Mouse (Mus musculus) testis, postnatal 14 days (tissue): ENCODE measurements around the gene Olfr315.
"Not testable (repeated sequence)": the region's sequence is repeated elsewhere in the genome, so short reads cannot be mapped to it uniquely, and the experiment has no call there.

ENCODE experiments used
- DNase-seq: peaks from one replicate; pipeline ENCODE4 v3.0.0; 2021; ENCODE audit warnings: low spot score

Olfr315 gene

DNA sequence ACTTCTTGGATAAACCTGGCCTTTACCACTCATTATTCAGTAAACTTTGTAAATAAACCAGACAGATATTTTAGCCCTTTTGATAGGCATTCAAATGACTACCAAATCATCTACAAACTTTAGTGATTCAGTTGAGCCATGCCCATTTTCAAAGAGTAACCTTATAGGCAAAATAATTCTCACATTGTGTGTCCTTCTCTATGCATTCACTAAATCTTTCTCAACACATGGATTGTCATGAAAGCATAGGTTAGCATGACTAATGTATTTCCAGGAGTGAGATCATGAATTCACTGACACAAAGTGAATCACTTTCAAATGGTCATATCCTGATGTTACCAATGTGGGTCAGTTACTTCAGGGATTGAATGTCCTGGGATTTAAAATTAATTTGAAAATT lies at the start of gene Olfr315:
Olfr315 (plus strand) TSS at position 301 of the 400 bp plus-strand sequence.
- DNase-seq, result no peak

DNA sequence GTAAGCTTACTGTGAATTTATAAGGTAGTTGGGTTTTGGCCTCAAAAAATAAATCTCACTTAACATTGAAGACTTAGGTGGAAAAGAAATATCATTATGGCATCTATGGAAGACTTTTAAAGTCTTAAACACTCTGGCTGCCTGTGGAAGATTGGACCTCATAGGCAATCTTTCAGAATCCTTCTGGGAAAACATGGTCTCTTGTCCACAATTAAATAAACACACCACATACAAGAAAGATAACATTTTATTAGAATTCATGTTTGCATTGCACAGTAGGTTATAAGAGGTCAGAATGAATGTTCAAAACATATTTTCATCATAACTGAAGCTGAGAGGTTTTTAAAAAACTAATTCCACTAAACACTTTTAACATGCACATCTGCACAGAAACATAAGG lies 49.1 kb upstream of the Olfr315 start, which contains the start of gene Olfr318:
Olfr318 (minus strand) TSS at position 101 of the 400 bp plus-strand sequence.
- DNase-seq, result no peak

DNA sequence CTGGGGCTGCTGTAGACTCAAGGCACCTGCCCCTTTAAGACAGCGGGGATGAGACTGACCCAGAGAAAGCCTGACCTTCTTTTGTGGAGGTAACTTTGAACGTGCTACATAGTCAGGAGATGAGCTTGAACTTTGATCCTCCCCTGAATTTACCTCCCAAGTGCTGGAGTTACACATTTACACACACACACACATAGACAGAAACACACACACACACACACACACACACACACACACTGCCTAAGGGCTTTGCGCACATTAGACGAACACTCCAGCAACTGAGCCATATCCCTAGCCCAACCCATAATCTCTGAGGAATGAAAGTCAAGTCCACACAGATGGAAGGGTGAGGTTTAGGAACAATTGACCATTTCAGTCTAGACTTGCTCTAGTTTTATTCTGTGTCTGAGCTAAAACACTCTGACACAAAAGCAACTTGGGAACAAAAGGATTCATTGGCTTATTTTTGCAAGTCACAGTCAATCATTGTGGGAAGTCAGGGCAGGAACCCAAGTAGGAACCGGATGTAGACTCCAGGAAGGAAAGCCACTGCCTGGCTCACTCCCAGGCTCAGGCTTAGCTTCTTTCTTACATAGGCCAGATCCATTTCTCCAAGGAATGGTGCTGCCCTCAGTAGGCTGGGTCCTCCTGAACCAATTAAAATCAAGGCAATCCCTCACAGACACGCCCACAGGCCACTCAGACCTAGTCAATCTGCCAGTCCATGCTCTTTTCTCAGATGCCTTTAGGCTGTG lies 44.9 kb upstream of the Olfr315 start:
- DNase-seq, result not testable (repeated sequence)

DNA sequence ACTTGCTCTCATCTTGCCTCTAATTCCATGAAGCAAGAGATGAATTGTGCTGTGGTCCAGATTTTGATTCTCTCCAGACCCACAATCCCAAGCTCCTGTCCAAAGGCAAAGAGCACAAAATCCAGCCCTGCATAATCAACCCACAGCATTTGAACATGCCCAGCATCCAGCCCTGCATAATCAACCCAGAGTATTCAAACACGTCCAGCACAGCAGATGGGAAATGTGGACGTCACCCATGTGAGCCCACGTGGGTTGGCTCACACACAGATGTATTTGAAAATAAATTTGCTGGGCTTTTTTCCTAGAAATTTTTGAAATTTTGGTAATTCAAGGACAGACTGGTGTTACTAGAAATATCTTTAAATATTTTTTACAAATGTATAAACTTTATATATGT lies 39.6 kb upstream of the Olfr315 start:
- DNase-seq, result no peak

DNA sequence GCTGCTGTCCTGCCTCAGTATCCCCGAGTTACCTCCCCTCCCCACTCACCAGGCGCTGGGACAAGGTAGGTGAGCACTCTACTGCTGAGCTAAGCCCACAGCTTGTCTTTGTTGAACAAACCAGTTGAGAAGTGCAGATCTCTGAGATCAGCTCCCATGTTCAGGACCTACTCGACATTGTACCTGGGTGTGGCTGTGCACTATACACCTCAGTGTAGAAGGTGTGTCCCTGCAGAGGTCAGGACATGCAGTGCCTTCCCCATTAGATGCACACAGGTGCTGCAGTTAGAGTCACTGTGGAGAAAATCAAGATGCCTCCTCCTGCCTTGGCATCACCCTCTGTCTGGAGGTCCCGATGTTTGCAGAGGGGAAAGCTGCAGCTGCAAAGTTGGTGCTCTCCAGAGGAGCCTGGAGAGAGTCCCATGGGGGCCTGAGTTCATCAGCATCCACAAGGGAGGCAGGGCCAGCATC lies 34.2 kb upstream of the Olfr315 start, which contains the start of gene Olfr317:
Olfr317 (minus strand) TSS at position 421 of the 471 bp plus-strand sequence.
- DNase-seq, result no peak

DNA sequence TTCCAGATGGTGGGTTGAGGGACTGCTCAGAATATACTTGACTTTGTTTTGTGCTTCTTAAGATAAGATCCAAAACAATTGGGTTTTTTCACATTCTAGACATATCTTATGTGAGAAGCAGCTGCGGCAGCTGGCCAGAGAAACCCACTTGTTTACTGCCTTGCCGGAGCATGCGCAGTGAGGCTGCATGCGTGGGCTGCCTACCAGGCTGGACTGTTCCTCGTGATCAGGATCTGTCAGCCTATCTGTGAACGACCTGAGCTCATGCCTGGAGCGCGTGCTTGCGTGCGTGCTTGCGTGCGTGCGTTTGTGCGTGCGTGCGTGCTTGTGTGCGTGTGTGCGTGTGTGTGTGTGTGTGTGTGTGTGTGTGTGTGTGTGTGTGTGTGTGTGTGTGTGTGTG lies 21.9 kb upstream of the Olfr315 start:
- DNase-seq, result peak; percentile 57

DNA sequence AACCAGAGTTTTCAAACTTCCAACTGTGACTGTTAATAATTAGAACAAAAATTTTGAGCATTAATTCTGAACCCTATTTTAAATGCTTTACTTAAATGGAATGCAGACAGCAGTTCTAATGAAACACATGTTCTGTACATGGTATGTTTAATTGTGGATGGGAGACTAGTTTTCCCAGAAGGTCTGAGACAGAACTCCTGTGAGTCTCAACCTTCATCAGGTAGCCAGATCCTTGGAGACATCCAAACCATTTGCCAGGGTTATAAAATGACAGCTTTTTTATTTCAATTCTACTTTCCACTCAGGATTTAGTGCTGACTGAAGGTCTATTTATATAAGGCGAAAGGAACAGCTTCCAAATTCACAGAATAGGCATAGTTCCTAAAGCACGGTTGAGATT lies 20.6 kb upstream of the Olfr315 start, which contains the start of gene Olfr316:
Olfr316 (plus strand) TSS at position 301 of the 400 bp plus-strand sequence.
- no peak for DNase-seq

DNA sequence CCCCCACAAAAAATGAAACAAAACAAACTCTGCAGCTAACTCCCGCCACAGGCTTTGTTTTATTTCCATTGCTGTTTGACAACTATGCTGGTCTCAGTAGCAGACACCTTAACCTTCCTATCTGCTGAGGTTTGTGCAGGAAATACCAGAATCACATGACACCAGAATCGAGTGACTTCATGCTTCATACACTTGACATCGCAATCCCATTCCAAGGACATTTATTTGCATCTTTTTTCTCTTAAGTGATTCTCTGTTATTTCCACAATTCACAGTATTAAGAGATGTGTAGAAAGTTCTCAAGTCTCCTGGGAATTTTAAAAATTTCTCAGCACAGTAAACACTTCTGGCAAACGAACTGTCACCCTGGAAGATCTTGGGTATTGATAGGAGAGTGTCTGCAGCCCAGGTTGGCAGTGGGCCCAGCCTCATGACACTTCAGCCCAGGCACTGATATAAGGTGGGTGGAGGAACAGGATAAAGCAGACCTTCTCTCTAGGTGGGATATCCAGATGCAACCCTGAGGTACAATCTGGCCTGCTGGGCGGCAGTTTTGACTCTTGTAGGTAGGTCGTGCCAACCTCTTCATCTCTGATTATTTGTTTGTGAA lies 9.6 kb downstream of the Olfr315 start, which contains the start of gene Olfr314:
Olfr314 (plus strand) TSS at position 473 of the 610 bp plus-strand sequence.
- DNase-seq, result no peak

DNA sequence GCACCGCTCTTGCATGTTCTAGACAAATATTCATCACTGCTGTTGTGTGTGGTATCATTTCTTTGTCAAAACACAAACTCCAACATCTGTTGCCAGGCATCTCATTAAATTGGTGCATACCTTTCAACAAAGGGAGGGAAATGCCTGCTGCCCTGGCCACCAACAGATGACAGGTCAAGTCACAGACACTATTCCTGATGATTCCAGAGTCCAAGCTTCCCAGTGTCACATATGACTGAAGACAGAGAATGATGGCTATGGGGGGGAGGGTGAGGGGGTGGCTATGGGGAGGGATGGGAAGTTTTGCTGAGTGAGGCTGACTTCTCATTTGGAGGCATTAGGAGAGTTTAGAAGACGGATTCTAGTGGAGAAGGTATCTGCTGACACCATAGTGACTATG lies 11.2 kb downstream of the Olfr315 start:
- no peak for DNase-seq

DNA sequence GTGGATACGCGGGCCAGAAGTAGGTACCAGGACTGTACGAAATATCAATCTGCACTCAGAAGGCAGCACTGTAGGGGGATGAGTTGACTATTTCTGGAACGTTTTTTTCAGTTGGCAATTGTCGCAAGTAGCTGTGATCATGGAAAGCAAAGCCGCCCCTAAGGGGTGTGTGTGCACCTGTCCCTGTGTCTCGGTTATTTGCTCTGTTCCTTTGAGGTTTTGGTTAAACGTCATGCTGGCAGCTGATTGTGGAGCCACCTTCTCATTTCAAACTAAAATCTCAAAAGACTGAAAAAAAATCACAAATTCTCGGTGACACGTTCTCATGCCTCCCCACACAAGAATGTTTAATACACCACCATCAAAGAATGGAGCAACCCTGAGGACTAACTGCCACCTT lies 14.7 kb downstream of the Olfr315 start:
- DNase-seq, result no peak

DNA sequence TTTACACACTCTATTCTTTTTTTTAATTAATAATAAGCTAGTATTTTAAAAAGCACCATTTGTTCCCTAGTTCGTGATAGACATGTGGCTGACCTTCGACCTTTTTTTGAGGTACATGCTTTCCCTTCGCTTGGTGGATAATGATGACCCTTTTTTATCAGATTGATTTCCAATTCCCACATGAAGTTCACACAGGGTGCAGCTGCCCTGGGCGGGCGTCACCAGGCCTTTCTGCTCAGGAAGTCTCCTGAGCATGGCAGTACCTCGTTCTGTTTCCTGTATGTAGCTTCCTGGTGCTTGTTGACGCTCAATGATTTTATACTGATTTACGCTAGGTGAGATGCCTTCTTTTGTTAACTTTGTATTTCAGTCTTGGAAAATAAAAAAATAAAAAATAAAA lies 15.4 kb downstream of the Olfr315 start:
- no peak for DNase-seq

DNA sequence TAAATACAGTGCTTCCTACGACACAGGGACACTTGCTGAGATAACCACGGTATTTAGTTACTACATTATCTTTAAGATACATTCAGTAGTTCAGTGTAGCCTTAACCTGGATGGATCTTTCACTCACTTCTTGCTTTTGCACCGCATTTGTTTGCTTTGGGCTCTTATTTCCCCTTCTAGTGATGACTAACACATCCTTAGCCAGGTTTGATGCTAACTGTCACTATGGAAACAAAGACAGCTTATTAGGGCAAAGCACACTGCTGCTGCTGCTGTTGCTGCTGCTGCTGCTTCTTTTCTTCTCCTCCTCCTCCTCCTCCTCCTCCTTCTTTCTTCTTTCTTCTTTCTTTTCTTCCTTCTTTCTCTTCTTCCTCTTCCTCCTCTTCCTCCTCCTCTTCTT lies 16.5 kb downstream of the Olfr315 start:
- no peak for DNase-seq

DNA sequence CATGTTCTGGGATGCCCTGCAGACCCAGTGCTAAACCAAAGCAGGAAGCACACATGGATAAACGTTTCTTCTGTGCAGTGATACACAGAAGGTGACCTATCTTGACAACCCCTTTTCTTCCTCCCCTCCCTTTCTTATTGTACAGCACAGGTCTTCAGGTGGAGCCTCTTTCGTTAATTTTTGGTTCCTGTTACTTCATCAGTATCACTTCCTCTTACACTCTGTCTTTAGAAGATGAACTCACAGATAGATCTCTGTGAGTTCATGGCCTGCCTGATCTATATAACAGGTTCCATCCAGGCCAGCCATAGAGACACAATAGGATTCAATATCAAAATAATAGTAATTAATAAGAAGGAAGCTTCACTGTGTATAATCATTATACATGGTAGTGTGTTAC lies 17.1 kb downstream of the Olfr315 start:
- DNase-seq, result no peak

DNA sequence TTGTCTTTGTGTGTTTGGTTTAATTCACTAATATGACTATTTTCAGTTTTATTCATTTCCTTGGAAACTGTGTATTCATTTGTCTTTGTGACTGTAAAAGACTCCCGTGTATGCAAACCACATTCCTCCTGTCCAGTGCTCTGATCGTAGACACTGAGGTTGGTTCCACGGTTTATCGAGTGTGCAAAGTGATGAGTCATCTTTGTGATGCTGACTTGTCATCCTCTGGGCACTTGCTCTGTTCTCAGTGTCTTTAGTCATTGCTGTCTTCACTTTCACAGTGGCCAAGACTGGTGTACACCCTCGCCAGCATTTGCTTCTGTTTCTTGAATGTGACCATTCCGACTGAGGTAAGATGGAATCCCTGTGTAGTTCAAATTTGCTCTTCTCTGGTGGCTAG lies 17.7 kb downstream of the Olfr315 start:
- DNase-seq, result no peak

DNA sequence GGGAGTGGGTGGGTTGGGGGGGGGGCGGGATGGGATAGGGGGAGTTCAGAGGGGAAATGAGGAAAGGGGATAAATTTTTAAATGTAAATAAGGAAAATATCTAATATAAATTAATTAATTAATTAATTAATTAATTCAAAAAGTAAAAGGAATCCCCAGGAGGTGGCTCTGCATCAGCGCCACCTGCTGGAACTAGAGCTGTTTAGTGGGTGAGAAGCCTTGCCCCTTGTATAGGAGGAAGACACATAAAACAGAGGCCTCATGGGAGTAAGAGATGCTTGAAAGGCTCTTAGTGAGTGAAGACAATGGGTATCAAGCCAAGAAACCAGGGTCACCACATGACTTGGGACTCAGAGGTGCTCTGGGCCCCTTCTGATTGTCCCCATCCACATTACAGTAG lies 22.9 kb downstream of the Olfr315 start:
- DNase-seq, result no peak

DNA sequence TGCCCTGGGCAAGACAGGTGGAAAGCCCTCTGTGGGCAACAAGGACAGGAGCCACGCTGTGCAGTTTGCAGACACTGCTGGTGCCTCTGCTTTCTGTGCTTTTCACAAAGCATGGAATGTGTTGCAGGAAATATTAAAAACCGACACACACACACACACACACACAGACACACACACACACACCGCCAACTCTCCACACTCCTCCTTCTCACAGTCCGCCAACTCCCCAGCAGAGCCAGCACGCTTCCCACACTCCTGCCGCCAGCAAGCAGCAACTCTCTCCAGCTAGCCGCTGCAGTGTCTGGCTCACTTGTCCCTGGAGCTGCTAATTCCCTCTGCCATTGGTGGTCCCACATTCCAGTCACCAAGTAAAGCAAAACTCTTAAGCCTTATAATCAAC lies 23.9 kb downstream of the Olfr315 start:
- DNase-seq, result no peak

DNA sequence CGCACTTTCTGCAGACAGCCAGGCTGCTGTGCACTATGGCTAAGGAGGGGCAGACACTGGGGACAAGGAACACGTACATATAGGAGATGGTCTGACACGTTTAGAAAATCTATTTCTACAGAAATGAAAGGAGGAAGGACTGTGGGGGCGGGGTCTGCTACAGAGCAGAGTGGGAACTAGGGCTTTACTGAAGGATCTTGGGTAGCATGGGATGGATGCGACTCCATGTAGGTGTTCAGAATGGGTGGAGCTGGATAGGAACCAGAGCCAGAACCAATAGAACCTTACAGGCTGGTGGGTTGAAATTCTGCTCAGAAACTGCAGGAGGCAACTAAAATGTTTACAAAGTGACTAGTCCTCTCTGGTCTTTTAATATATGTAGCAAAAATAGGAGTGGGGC lies 26.8 kb downstream of the Olfr315 start:
- DNase-seq, result no peak

DNA sequence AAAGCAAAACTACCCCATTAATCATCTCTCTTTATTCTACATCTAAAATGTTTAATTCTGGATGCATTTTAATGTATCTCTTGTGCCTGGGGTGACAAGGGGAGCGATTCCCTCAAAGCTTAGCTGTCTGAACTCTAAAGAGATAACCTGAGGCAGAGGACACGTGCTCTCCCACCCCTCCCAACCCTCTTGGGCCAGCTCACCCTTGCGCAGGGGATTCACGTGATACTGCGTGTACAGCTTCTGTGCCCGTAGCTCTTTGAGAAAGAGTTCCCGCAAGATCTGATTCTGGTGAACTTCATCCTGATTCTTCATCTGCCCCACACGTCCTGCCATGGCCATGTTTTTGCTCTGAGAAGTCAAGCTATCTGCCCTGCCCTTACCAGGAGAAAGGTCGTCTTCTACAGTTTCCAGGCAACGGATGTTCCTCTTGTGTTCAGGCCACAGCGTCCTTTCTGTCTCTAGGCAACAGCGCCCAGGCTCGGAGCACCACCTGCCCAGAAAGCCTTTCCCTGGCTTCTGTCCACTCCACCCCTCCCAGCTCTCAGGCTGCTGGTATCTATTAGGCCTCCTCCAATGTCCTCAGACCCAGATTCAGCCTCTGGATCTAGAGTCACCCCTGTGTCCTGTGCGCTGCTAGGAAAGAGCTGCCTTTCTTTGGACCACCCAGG lies 28.7 kb downstream of the Olfr315 start, which contains the start of gene Fam183b:
Fam183b (minus strand) TSS at position 403 of the 671 bp plus-strand sequence.
- DNase-seq, result no peak

DNA sequence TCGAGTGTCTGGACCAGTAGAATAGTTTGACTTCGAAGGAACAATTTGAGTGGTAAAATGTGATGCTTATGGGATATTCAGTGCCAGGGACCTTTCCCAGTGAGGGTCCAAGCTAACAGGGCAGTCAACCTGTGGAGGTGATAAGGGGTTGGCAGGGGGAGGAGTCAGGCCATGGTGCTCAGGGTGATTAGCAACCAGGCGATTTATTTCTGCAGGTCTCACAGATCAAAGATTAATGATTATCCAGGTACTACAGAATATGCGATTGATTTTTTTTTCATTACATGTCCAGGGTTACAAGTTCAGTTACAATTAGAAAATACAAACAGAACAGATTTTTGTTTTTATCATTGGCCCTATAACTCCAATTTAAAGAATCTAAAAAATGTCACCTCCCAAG lies 30.9 kb downstream of the Olfr315 start:
- DNase-seq, result no peak

DNA sequence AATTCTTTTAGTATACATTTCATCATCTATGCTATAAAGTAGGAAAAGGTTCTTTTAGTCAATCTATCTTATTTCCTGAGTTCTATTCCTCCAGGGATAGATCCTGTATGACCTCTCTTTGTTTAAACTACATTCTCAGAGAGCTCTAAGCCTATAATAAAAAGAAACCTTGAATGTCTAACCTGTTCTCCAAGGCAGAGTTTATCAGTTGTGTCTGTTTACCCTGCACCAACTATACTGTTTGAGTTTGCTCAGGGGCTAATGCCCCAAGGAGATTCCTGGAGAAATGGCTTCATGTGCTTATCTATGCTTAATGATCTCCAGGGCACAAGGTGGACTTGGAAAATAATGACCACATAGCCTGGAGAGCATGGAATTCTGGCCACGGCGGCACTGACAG lies 31.4 kb downstream of the Olfr315 start:
- DNase-seq, result no peak

DNA sequence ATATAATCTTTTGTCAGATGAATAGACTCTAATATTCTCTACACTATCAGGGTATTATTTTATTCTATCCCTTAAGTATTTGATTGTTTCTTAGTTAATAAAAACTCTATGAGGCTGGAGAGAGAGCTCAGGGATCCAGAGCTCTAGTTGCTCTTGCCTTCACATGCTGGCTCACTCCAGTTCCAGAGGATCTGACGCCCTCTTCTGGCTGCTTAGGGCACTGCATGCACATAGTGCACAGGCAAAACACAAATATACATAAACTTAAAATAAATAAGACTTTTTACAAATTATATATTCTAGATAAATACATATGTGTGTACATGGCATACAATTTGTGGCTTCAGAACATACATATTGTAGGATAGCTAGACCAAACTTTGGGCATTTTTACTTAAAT lies 39.0 kb downstream of the Olfr315 start:
- DNase-seq, result no peak

DNA sequence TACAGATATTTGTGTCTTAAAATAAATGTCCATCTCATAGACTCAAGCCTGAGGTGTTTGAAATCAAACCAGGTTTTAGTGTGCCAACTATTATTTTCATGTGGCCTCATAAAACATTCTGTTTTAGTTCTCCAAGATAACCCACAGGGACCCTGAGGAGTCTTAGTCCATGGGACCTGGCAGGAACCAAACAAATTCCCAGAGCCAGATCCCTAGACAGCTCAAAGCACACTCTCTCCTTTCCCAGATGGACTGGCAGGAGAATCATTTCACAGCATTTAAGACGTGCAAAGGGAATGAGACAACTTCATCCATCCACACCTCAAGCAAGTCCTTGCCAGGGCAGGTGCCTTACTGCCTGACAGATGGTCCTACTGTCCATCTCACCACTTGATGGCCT lies 41.7 kb downstream of the Olfr315 start, which contains the start of gene Olfr313:
Olfr313 (plus strand) TSS at position 301 of the 400 bp plus-strand sequence.
- DNase-seq, result not testable (repeated sequence)

DNA sequence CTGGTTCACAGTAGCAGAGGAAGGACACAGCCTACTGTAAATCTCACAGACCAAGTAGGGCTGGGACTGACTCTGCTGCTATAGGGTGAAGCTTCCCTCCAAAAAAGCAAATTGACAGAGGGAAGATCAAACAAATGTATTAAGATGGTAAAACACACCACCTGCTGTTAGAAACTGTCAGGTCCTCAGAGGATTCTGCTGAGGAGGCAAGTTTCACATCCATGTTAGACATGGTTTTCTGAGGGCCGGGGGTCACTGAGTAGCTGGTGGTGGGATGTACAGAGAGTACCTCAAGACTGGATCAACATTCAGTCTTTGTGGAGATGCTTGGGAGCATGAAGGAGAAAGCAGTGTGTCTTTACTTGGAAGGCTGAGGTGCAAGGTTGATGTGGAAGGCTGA lies 42.7 kb downstream of the Olfr315 start:
- DNase-seq, result no peak
